Mouse (Mus musculus): ENCODE measurements around the gene Tasp1.

DNA sequence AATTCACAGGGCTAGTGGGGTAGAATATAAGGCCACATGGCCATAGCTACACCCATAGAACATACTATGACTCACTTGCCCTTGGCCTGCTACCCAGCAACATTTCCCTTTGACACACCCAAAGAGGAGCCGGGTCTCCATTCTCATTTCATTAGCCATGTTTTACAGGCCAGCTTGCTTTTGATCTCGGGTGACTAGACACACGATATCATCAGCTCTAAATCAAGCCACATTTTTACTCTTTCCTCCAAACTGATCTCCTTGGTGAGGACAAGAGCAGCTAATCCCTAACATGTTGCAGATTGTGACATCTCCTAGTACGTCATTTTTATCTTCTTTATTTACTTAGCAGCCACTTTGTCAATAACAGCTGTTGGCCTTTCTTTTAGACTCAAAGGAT is 277.9 kb downstream of the Tasp1 start:
- TF ChIP-seq CTCF (IDR thresholded peaks at IDR 0.05; ENCODE audit: low read depth), result no peak
- no peak for TF ChIP-seq EP300 (IDR thresholded peaks at IDR 0.05; ENCODE audit: low read depth)

All from liver, postnatal 0 days (tissue).